Mouse (Mus musculus) liver, postnatal 0 days (tissue): ENCODE measurements around the gene Kctd3.

Experiments used
- CTCF ChIP-seq: sonication (generic); IDR thresholded peaks from 2 replicates; pipeline ENCODE4 v1.5.1; 2016; ENCODE audit warnings: antibody characterized with exemption, low read depth
- EP300 ChIP-seq: IDR thresholded peaks from 2 replicates; pipeline ENCODE4 v1.6.1; 2016; ENCODE audit warnings: antibody characterized with exemption, low read depth, mild to moderate bottlenecking

DNA sequence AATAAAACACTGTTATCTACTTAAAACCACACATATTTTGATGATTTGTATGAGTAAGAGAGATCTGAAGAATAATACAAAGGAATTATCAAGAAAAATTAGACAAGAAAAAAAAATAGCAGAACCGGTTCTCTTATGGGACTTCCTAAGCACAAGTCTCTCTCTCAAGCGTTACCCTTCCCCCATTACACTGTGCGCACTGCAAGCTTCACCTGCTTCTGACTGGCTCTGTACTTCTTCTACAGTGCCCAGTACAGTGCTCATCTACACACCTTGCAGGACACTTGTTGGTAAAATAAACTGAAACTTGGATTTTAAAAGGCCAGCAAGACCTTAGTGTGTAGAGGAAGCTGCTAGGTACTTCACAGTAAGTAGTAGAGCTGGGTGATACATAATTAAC, 9.7 kb downstream of the Kctd3 start:
- TF ChIP-seq CTCF, result no peak
- no peak for TF ChIP-seq EP300
